Comparison of ENCODE assay signal across 8 mouse cellular contexts in the genomic region with DNA sequence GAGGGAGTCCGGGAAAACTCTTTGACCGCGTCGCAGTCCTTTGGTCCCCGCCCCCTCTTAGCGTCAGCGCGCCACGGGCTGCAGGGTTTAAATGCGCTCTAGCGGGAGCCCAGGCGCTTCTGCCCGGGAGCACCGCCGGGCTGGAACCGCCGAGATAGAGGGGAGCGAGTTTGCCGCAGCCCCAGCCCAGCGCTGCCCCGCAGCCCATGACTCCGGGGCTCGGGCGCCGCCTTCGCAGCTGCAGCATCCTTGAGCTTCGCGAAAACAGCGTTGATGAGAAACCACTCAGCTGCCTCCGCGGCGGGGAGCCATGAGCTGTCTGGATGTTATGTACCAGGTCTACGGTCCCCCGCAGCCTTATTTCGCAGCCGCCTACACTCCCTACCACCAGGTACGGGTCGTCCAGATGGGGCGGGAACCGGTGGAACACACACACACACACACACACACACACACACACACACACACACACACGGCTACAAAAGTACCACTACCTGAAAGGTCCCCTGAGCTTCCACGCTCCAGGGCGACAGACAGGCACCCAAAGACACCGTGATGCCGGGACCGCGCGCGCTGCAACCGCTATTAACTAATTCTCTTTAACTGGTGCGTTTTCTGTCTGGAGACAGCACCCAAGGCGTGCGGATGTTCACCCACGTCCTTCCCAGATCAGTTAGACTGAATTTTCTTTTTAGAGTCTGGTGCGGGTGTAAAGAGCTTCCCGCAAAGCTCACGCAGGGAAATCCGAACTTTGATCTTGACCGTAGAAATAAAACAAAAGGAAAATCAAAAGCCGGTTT. TPM values are rescaled to one million over a fixed set of nuclear protein-coding genes. Genes with fewer than 3 reads are reported as not detected.
A peak's percentile ranks its signal among the peaks of the same experiment; 100 is the strongest.
DNase-seq lines count a peak whose midpoint lies in the region; ATAC-seq and TF ChIP-seq lines count a peak whose summit lies in the region.

A gene (plus strand): TSS at position 90 of the 800 bp plus-strand sequence.

- WGBS in lung, adult 2 months = under 1% methylated on average over 60 of the region's 60 CpGs
- WGBS in embryonic facial prominence, embryonic 13.5 days = under 1% methylated on average over 47 of the region's 60 CpGs
- WGBS in limb, embryonic 10.5 days = under 1% methylated on average over 60 of the region's 60 CpGs
- 1% methylated on average over 60 of the region's 60 CpGs for WGBS in midbrain, embryonic 16.5 days

- peak within 1 kb of the TSS; percentile 62; the same call in 1 of the 2 replicates for H3K9ac ChIP-seq in embryonic facial prominence, embryonic 13.5 days
- H3K9ac ChIP-seq in midbrain, embryonic 16.5 days (ENCODE audit: low read depth, low read length) = peak within 1 kb of the TSS; percentile 57; the same call in 1 of the 2 replicates

- no peaks in the 10 kb centered on the region for H3K36me3 ChIP-seq in embryonic facial prominence, embryonic 13.5 days
- H3K36me3 ChIP-seq in limb, embryonic 10.5 days = no peaks in the 10 kb centered on the region
- no peaks in the 10 kb centered on the region for H3K36me3 ChIP-seq in midbrain, embryonic 16.5 days (ENCODE audit: control insufficient read depth, insufficient read depth, low read length)

- no peaks in the 10 kb centered on the region for H3K9me3 ChIP-seq in embryonic facial prominence, embryonic 13.5 days
- no peaks in the 10 kb centered on the region for H3K9me3 ChIP-seq in limb, embryonic 10.5 days (replicated peaks)
- H3K9me3 ChIP-seq in midbrain, embryonic 16.5 days (replicated peaks; ENCODE audit: control insufficient read depth, low read length, poor library complexity, severe bottlenecking) = no peaks in the 10 kb centered on the region

- H3K4me3 ChIP-seq in lung, adult 2 months (replicated peaks; ENCODE audit: extremely low read depth, low read depth, low read length) = no peak within 1 kb of the TSS
- H3K4me3 ChIP-seq in embryonic facial prominence, embryonic 13.5 days = peak within 1 kb of the TSS; percentile 53
- peak within 1 kb of the TSS; percentile 58 for H3K4me3 ChIP-seq in limb, embryonic 10.5 days
- H3K4me3 ChIP-seq in midbrain, embryonic 16.5 days (ENCODE audit: low read depth, low read length) = peak within 1 kb of the TSS; percentile 50

- no peak for TF ChIP-seq CTCF in lung, adult 2 months (IDR thresholded peaks at IDR 0.05; ENCODE audit: insufficient read depth, low read length)

- peak; percentile 6 for DNase-seq in lung, adult 2 months
- DNase-seq in lung, adult 18-20 months = no peak
- peak; percentile 68 for DNase-seq in limb, embryonic 10.5 days (ENCODE audit: low spot score)
- DNase-seq in urinary bladder, postnatal 10 days (ENCODE audit: low spot score) = no peak
- no peak for DNase-seq in urinary bladder, adult 2 months (ENCODE audit: low spot score)

- H3K4me1 ChIP-seq in lung, adult 2 months (ENCODE audit: control insufficient read depth, insufficient read depth, low read length) = no peaks in the 10 kb centered on the region
- peaks cover 20% of the 10 kb centered on the region for H3K4me1 ChIP-seq in embryonic facial prominence, embryonic 13.5 days
- H3K4me1 ChIP-seq in limb, embryonic 10.5 days = peaks cover 22% of the 10 kb centered on the region
- H3K4me1 ChIP-seq in midbrain, embryonic 16.5 days (ENCODE audit: control insufficient read depth, insufficient read depth, low read length) = peaks cover 21% of the 10 kb centered on the region

- no peak for TF ChIP-seq POLR2A in lung, adult 2 months (IDR thresholded peaks at IDR 0.05; ENCODE audit: borderline replicate concordance, extremely low read depth, low read depth, low read length)

- H3K27ac ChIP-seq in embryonic facial prominence, embryonic 13.5 days = no peak within 1 kb of the TSS
- H3K27ac ChIP-seq in limb, embryonic 10.5 days = 0 out of 2 replicates have a peak within 1 kb of the TSS, but pooled peaks have one; percentile 25
- H3K27ac ChIP-seq in midbrain, embryonic 16.5 days (ENCODE audit: low read length) = no peak within 1 kb of the TSS

- H3K4me2 ChIP-seq in embryonic facial prominence, embryonic 13.5 days = peak within 1 kb of the TSS; percentile 93
- H3K4me2 ChIP-seq in midbrain, embryonic 16.5 days (ENCODE audit: low read length) = peak within 1 kb of the TSS; percentile 93

- H3K27me3 ChIP-seq in embryonic facial prominence, embryonic 13.5 days = peaks cover 94% of the 10 kb centered on the region
- peaks cover 89% of the 10 kb centered on the region for H3K27me3 ChIP-seq in limb, embryonic 10.5 days (ENCODE audit: low read depth, poor library complexity, severe bottlenecking)
- peaks cover 60% of the 10 kb centered on the region for H3K27me3 ChIP-seq in midbrain, embryonic 16.5 days (ENCODE audit: control insufficient read depth, insufficient read depth, low read depth, low read length)

- ATAC-seq in embryonic facial prominence, embryonic 13.5 days (ENCODE audit: insufficient number of reproducible peaks, insufficient read depth, low FRiP score, low TSS enrichment, low read depth) = peak; percentile 63
- peak; percentile 13 to 22; a peak in 1 of 4 replicates for ATAC-seq in hematopoietic stem cell, adult 5-6 weeks (replicated peaks in 1 of 2; ENCODE audit: insufficient read depth in 1 of 2, low FRiP score in 2 of 2, low TSS enrichment in 1 of 2, low read depth in 1 of 2, poor library complexity in 2 of 2, severe bottlenecking in 2 of 2)
- peak; percentile 87 for ATAC-seq in midbrain, embryonic 16.5 days

RNA-seq across cellular contexts. Expression of the gene that starts here (rescaled TPM):
- polyA plus RNA-seq in lung, adult 2 months (2012; rRNA removed) = 0.24 TPM in 1 of 2 replicates, not detected in the other
- 2.5 and 3.8 TPM in 2 replicates for polyA plus RNA-seq in embryonic facial prominence, embryonic 13.5 days (2015; fragmentation: Nextera tagmentation; extraction: Ambion mirVana)
- not detected in 2 replicates for total RNA-seq in hematopoietic stem cell, adult 5-6 weeks (2017)
- 1.2 and 4.2 TPM in 2 replicates for polyA plus RNA-seq in limb, embryonic 10.5 days (2016; fragmentation: Nextera tagmentation; extraction: Ambion mirVana)
- 0.60 and 2.9 TPM in 2 replicates for polyA plus RNA-seq in midbrain, embryonic 16.5 days (2015; fragmentation: Nextera tagmentation; extraction: Ambion mirVana)
- polyA plus RNA-seq in urinary bladder, adult 2 months (2012; rRNA removed) = 0.11 TPM in 1 of 2 replicates, not detected in the other

Comparison
In these comparisons a context has a peak if more than half of its experiments do, and no peak if none do; other contexts are left out.
1. Peak in DNase-seq in lung, adult 2 months; RNA of the gene not detected or under 1 TPM.
2. Peak in ATAC-seq in hematopoietic stem cell, adult 5-6 weeks; RNA of the gene not detected or under 1 TPM.
3. ATAC-seq: peak in every context shown above with its lines; median percentile 87 in midbrain, embryonic 16.5 days; 63 in embryonic facial prominence, embryonic 13.5 days; 18 in hematopoietic stem cell, adult 5-6 weeks.